Mouse (Mus musculus): ENCODE data around the gene Pwp2. TPM values are rescaled to one million over a fixed set of nuclear protein-coding genes. Genes with fewer than 3 reads are reported as not detected.

Pwp2 gene
- total and polyA plus RNA-seq, 3 experiments = 49.6 to 91.5 (median 62.4) TPM

Other genes starting within 250 kb of the Pwp2 start
- 5.7 and 7.8 TPM in 2 replicates for gene Trpm2, start 214.6 kb downstream of the Pwp2 start, total RNA-seq (2012; rRNA removed)
- 10 to 100 TPM in 1 of 2 experiments, not detected in 1; 18.5 TPM for gene Trpm2, start 214.6 kb downstream of the Pwp2 start, polyA plus RNA-seq (2012; ENCODE audit: insufficient read depth in 1 of 2, insufficient read length in 2 of 2, low read depth in 1 of 2, low replicate concordance in 2 of 2, missing spikeins in 1 of 2)
- gene 1810043G02Rik, start 206.6 kb downstream of the Pwp2 start, total RNA-seq (2012; rRNA removed) = 9.3 and 10.7 TPM in 2 replicates
- gene 1810043G02Rik, start 206.6 kb downstream of the Pwp2 start, polyA plus RNA-seq (2012; ENCODE audit: insufficient read depth in 1 of 2, insufficient read length in 2 of 2, low read depth in 1 of 2, low replicate concordance in 2 of 2, missing spikeins in 1 of 2) = 10 to 100 TPM in 1 of 2 experiments, not detected in 1; 15.6 TPM
- gene Pfkl, start 175.1 kb downstream of the Pwp2 start, total RNA-seq (2012; rRNA removed) = 84.8 and 165 TPM in 2 replicates
- 100 to 1,000 TPM in 1 of 2 experiments, not detected in 1; 267 TPM for gene Pfkl, start 175.1 kb downstream of the Pwp2 start, polyA plus RNA-seq (2012; ENCODE audit: insufficient read depth in 1 of 2, insufficient read length in 2 of 2, low read depth in 1 of 2, low replicate concordance in 2 of 2, missing spikeins in 1 of 2)
- gene Dnmt3l, start 143.2 kb downstream of the Pwp2 start, total RNA-seq (2012; rRNA removed) = not detected in 2 replicates
- gene Dnmt3l, start 143.2 kb downstream of the Pwp2 start, polyA plus RNA-seq (2012; ENCODE audit: insufficient read depth in 1 of 2, insufficient read length in 2 of 2, low read depth in 1 of 2, low replicate concordance in 2 of 2, missing spikeins in 1 of 2) = not detected
- not detected in 2 replicates for gene Aire, start 141.5 kb downstream of the Pwp2 start, total RNA-seq (2012; rRNA removed)
- gene Aire, start 141.5 kb downstream of the Pwp2 start, polyA plus RNA-seq (2012; ENCODE audit: insufficient read depth in 1 of 2, insufficient read length in 2 of 2, low read depth in 1 of 2, low replicate concordance in 2 of 2, missing spikeins in 1 of 2) = under 1 TPM in 1 of 2 experiments, not detected in 1; 0.17 TPM
- not detected in 2 replicates for gene Icosl, start 115.8 kb downstream of the Pwp2 start, total RNA-seq (2012; rRNA removed)
- not detected for gene Icosl, start 115.8 kb downstream of the Pwp2 start, polyA plus RNA-seq (2012; ENCODE audit: insufficient read depth in 1 of 2, insufficient read length in 2 of 2, low read depth in 1 of 2, low replicate concordance in 2 of 2, missing spikeins in 1 of 2)
- gene D10Jhu81e, start 15.4 kb downstream of the Pwp2 start, total RNA-seq (2012; rRNA removed) = 44.8 and 50.6 TPM in 2 replicates
- gene D10Jhu81e, start 15.4 kb downstream of the Pwp2 start, polyA plus RNA-seq (2012; ENCODE audit: insufficient read depth in 1 of 2, insufficient read length in 2 of 2, low read depth in 1 of 2, low replicate concordance in 2 of 2, missing spikeins in 1 of 2) = 10 to 100 TPM in 1 of 2 experiments, not detected in 1; 57.4 TPM
- gene Trappc10, start 59.5 kb upstream of the Pwp2 start, total RNA-seq (2012; rRNA removed) = 26.0 and 26.1 TPM in 2 replicates
- gene Trappc10, start 59.5 kb upstream of the Pwp2 start, polyA plus RNA-seq (2012; ENCODE audit: insufficient read depth in 1 of 2, insufficient read length in 2 of 2, low read depth in 1 of 2, low replicate concordance in 2 of 2, missing spikeins in 1 of 2) = 10 to 100 TPM in 1 of 2 experiments, not detected in 1; 35.5 TPM
- not detected in 2 replicates for gene Agpat3, start 167.3 kb upstream of the Pwp2 start, total RNA-seq (2012; rRNA removed)
- gene Agpat3, start 167.3 kb upstream of the Pwp2 start, polyA plus RNA-seq (2012; ENCODE audit: insufficient read depth in 1 of 2, insufficient read length in 2 of 2, low read depth in 1 of 2, low replicate concordance in 2 of 2, missing spikeins in 1 of 2) = under 1 TPM in 1 of 2 experiments, not detected in 1; 0.07 TPM
- gene Rrp1, start 227.9 kb upstream of the Pwp2 start, total RNA-seq (2012; rRNA removed) = 241 and 273 TPM in 2 replicates
- gene Rrp1, start 227.9 kb upstream of the Pwp2 start, polyA plus RNA-seq (2012; ENCODE audit: insufficient read depth in 1 of 2, insufficient read length in 2 of 2, low read depth in 1 of 2, low replicate concordance in 2 of 2, missing spikeins in 1 of 2) = 100 to 1,000 TPM in 1 of 2 experiments, not detected in 1; 417 TPM
- 71.1 and 76.7 TPM in 2 replicates for gene Cstb, start 240.5 kb upstream of the Pwp2 start, total RNA-seq (2012; rRNA removed)
- 10 to 100 TPM in 1 of 2 experiments, not detected in 1; 71.9 TPM for gene Cstb, start 240.5 kb upstream of the Pwp2 start, polyA plus RNA-seq (2012; ENCODE audit: insufficient read depth in 1 of 2, insufficient read length in 2 of 2, low read depth in 1 of 2, low replicate concordance in 2 of 2, missing spikeins in 1 of 2)

Data from MEL (cell line).